Mouse (Mus musculus) testis, adult 2 months (tissue): ENCODE data around the gene Pnmal2.

Source experiments
- CTCF ChIP-seq: fragments of 200-500 bp; IDR thresholded peaks from 2 replicates; pipeline ENCODE4 v1.5.1; 2012; ENCODE audit warnings: low read depth, mild to moderate bottlenecking, inconsistent platforms, low read length, moderate library complexity; ENCODE audit not compliant: control insufficient read depth, insufficient read depth, insufficient replicate concordance
- POLR2A ChIP-seq: fragments of 200-500 bp; IDR thresholded peaks from 2 replicates; pipeline ENCODE4 v1.6.1; 2012; ENCODE audit warnings: low read depth, mild to moderate bottlenecking, inconsistent platforms, low read length, moderate library complexity; ENCODE audit not compliant: control insufficient read depth

DNA sequence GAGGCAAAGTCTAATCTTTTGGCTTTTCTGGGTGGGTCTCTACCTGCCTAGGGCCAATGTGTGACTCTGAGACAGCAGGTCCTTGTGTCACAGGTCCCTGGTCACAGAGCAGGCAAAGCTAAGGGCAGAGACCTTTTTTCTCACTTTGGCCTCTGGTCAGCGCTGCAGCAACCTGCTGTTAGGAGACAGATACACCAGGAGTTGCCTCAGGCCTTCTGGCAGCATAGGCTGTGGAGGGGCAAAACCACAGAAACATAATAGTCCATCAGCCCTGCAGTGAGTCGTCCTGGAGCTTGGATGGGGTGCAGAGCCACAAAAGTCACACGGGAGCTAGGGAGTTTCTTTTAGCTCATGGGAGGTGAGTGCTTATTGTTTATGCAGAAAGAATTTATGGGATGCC lies 25.8 kb upstream of the Pnmal2 start:
- TF ChIP-seq CTCF = no peak
- no peak for TF ChIP-seq POLR2A
